Mouse (Mus musculus) liver, postnatal 0 days (tissue): ENCODE results near the gene Lad1. TPM values are rescaled to one million over a fixed set of nuclear protein-coding genes. Genes with fewer than 3 reads are reported as not detected.

Experiments
- ATAC-seq: fragments of 200-750 bp; cut with Nextera tagmentation; 2 replicates; pipeline ENCODE4 v1.8.0; 2017; ENCODE audit warnings: mild to moderate bottlenecking, moderate library complexity
- DNase-seq: peaks from one replicate; pipeline ENCODE4 v3.0.0-alpha.2; 2016
- H3K27ac ChIP-seq: fragments of 300-500 bp; sonication (generic); 2 replicates; pipeline ENCODE4 v1.5.1; 2014; ENCODE audit warnings: antibody characterized with exemption, moderate library complexity, mild to moderate bottlenecking, low read depth
- H3K27me3 ChIP-seq: fragments of 300-500 bp; sonication (generic); 2 replicates; pipeline ENCODE4 v1.6.1; 2014; ENCODE audit warnings: low read length, control low read depth, mixed read lengths; ENCODE audit not compliant: insufficient read depth
- H3K36me3 ChIP-seq: fragments of 300-500 bp; sonication (generic); replicated peaks from 2 replicates; pipeline ENCODE4 v1.6.1; 2014; ENCODE audit warnings: mild to moderate bottlenecking, control low read depth, low read length, moderate library complexity, mixed read lengths; ENCODE audit not compliant: insufficient read depth
- H3K4me1 ChIP-seq: fragments of 300-500 bp; sonication (generic); 2 replicates; pipeline ENCODE4 v1.6.1; 2014; ENCODE audit warnings: antibody characterized with exemption, mild to moderate bottlenecking, control low read depth; ENCODE audit not compliant: insufficient read depth
- H3K4me2 ChIP-seq: fragments of 300-500 bp; sonication (generic); 2 replicates; pipeline ENCODE4 v1.6.1; 2014; ENCODE audit warnings: low read depth, mild to moderate bottlenecking, low read length, moderate library complexity, mixed read lengths
- H3K4me3 ChIP-seq: fragments of 300-500 bp; sonication (generic); 2 replicates; pipeline ENCODE4 v1.5.1; 2014; ENCODE audit warnings: low read depth, low read length
- H3K9ac ChIP-seq: fragments of 300-500 bp; sonication (generic); replicated peaks from 2 replicates; pipeline ENCODE4 v1.6.1; 2014; ENCODE audit warnings: mild to moderate bottlenecking, moderate library complexity
- H3K9me3 ChIP-seq: fragments of 300-500 bp; sonication (generic); 2 replicates; pipeline ENCODE4 v1.6.1; 2016; ENCODE audit warnings: mild to moderate bottlenecking, control low read depth, low read length, mixed read lengths
- CTCF ChIP-seq: sonication (generic); IDR thresholded peaks from 2 replicates; pipeline ENCODE4 v1.5.1; 2016; ENCODE audit warnings: antibody characterized with exemption, low read depth
- EP300 ChIP-seq: IDR thresholded peaks from 2 replicates; pipeline ENCODE4 v1.6.1; 2016; ENCODE audit warnings: antibody characterized with exemption, low read depth, mild to moderate bottlenecking
- WGBS: fragments of 180-500 bp; shearing (Covaris S2); extraction: QIAGEN DNeasy Blood & Tissue Kit; methylation state at CpG from one replicate; pipeline ENCODE4 v1.1.7; 2014; ENCODE audit not compliant: insufficient replicate concordance; 5-methylcytosine and 5-hydroxymethylcytosine counted together
- polyA plus RNA-seq: library from polyadenylated mRNA; unstranded; fragments of >200 nt; fragmentation: Nextera tagmentation; extraction: Ambion mirVana; gene quantifications from 2 replicates; pipeline ENCODE4 v1.2.1, GENCODE M21; 2015

Lad1 gene
- polyA plus RNA-seq, 1 experiment from 2014 or later: 0.42 TPM

GRCm38 (mm10) chr1:135854591-135855343 lies 36.4 kb downstream of the Lad1 start:
- WGBS: 71% methylated on average over 6 of the region's 6 CpGs
- peaks cover 4% of the 10 kb centered on the region; the same call in 1 of the 2 replicates for H3K4me1 ChIP-seq
- H3K9me3 ChIP-seq: no peaks in the 10 kb centered on the region
- no peak for ATAC-seq
- TF ChIP-seq EP300: no peak
- no peak for TF ChIP-seq CTCF
- H3K36me3 ChIP-seq: no peaks in the 10 kb centered on the region
- no peak overlapping the region for H3K4me2 ChIP-seq
- no peak overlapping the region for H3K9ac ChIP-seq
- H3K27me3 ChIP-seq: no peaks in the 10 kb centered on the region
- H3K27ac ChIP-seq: no peak overlapping the region
- no peak for DNase-seq
- no peak overlapping the region for H3K4me3 ChIP-seq

- Histone ChIP-seq H3K4me2 (no peak overlapping the region), H3K4me1 (peaks cover 4% of the 10 kb centered on the region; the same call in 1 of the 2 replicates), H3K27ac (no peak overlapping the region), H3K9ac (no peak overlapping the region), H3K27me3 (no peaks in the 10 kb centered on the region), H3K4me3 (no peak overlapping the region), H3K36me3 (no peaks in the 10 kb centered on the region), H3K9me3 (no peaks in the 10 kb centered on the region)
- ATAC-seq: no peak
- no peak for DNase-seq
- no peak for TF ChIP-seq CTCF
- no peak for TF ChIP-seq EP300
- WGBS: 89% methylated on average over 1 of the region's 1 CpGs
These were observed 36.9 kb downstream of the Lad1 start for GRCm38 (mm10) chr1:135855344-135855687.

GRCm38 (mm10) chr1:135856070-135856469 lies 37.7 kb downstream of the Lad1 start:
- DNase-seq (no peak), ATAC-seq (no peak)
- no peak overlapping the region for H3K27ac ChIP-seq
- TF ChIP-seq EP300 (no peak), CTCF (no peak)
- H3K9me3 ChIP-seq: no peaks in the 10 kb centered on the region
- no peaks in the 10 kb centered on the region for H3K36me3 ChIP-seq
- no peak overlapping the region for H3K9ac ChIP-seq
- H3K4me3 ChIP-seq: no peak overlapping the region
- no peak overlapping the region for H3K4me2 ChIP-seq
- H3K4me1 ChIP-seq: peaks cover 4% of the 10 kb centered on the region; the same call in 1 of the 2 replicates
- WGBS: 84% methylated on average over 4 of the region's 4 CpGs
- H3K27me3 ChIP-seq: no peaks in the 10 kb centered on the region

GRCm38 (mm10) chr1:135857137-135857775 lies 38.9 kb downstream of the Lad1 start:
- ATAC-seq (no peak), DNase-seq (no peak)
- H3K4me2 ChIP-seq: no peak overlapping the region
- peaks cover 4% of the 10 kb centered on the region; the same call in 1 of the 2 replicates for H3K4me1 ChIP-seq
- no peaks in the 10 kb centered on the region for H3K27me3 ChIP-seq
- no peaks in the 10 kb centered on the region for H3K36me3 ChIP-seq
- no peak for TF ChIP-seq EP300
- TF ChIP-seq CTCF: no peak
- no peak overlapping the region for H3K9ac ChIP-seq
- no peak overlapping the region for H3K4me3 ChIP-seq
- WGBS: 54% methylated on average over 11 of the region's 11 CpGs
- H3K9me3 ChIP-seq: no peaks in the 10 kb centered on the region
- H3K27ac ChIP-seq: no peak overlapping the region

- Histone ChIP-seq H3K4me3 (no peak overlapping the region), H3K4me2 (no peak overlapping the region), H3K36me3 (no peaks in the 10 kb centered on the region), H3K27ac (no peak overlapping the region), H3K9me3 (no peaks in the 10 kb centered on the region), H3K9ac (no peak overlapping the region), H3K4me1 (no peaks in the 10 kb centered on the region), H3K27me3 (no peaks in the 10 kb centered on the region)
- DNase-seq (no peak), ATAC-seq (no peak)
- WGBS: 85% methylated on average over 7 of the region's 7 CpGs
- TF ChIP-seq CTCF (no peak), EP300 (no peak)
These were observed 40.1 kb downstream of the Lad1 start for GRCm38 (mm10) chr1:135858533-135858932.

GRCm38 (mm10) chr1:135861091-135861490 lies 42.7 kb downstream of the Lad1 start:
- Histone ChIP-seq H3K4me3 (no peak overlapping the region), H3K36me3 (no peaks in the 10 kb centered on the region), H3K4me1 (no peaks in the 10 kb centered on the region), H3K9me3 (no peaks in the 10 kb centered on the region), H3K27me3 (peaks cover 5% of the 10 kb centered on the region; the same call in 1 of the 2 replicates), H3K9ac (no peak overlapping the region), H3K27ac (no peak overlapping the region), H3K4me2 (no peak overlapping the region)
- 65% methylated on average over 5 of the region's 5 CpGs for WGBS
- DNase-seq (no peak), ATAC-seq (no peak)
- TF ChIP-seq EP300: no peak
- TF ChIP-seq CTCF: no peak
